8 mouse cellular contexts compared by ENCODE assay signal in genomic region chr17:28223561-28224391, GRCm38 (mm10). TPM values are rescaled to one million over a fixed set of nuclear protein-coding genes. Genes with fewer than 3 reads are reported as not detected.
A peak's percentile ranks its signal among the peaks of the same experiment; 100 is the strongest.
DNase-seq lines count a peak whose midpoint lies in the region; ATAC-seq lines count a peak whose summit lies in the region.

No protein-coding gene starts in this region.

- 1% methylated on average over 46 of the region's 46 CpGs for WGBS in hindbrain, embryonic 10.5 days

- no peaks in the 10 kb centered on the region for H3K9me3 ChIP-seq in hindbrain, embryonic 10.5 days

- H3K4me1 ChIP-seq in hindbrain, embryonic 10.5 days (replicated peaks), result peaks cover 35% of the 10 kb centered on the region

- H3K27ac ChIP-seq in hindbrain, embryonic 10.5 days, result peak overlapping the region; percentile 92

- H3K36me3 ChIP-seq in hindbrain, embryonic 10.5 days, result no peaks in the 10 kb centered on the region

- peak overlapping the region; percentile 62 for H3K4me3 ChIP-seq in hindbrain, embryonic 10.5 days

- peak; percentile 95 for DNase-seq in Muller cell, postnatal 12 days (ENCODE audit: inconsistent ontology term)
- DNase-seq in cerebellum, adult 9-11 months, result peak; percentile 97
- peak; percentile 94 for DNase-seq in hindbrain, embryonic 10.5 days (ENCODE audit: low spot score)
- DNase-seq in layer of hippocampus, postnatal 14 days (ENCODE audit: low spot score in 2 of 2), result peak; percentile 70 to 80
- peak; percentile 97 for DNase-seq in lung, postnatal 10 days
- peak; percentile 83 for DNase-seq in ovary, postnatal 14 days (ENCODE audit: low spot score)
- peak; percentile 95 for DNase-seq in thymus, postnatal 10 days (ENCODE audit: low spot score in 2 of 2)

- peaks cover 22% of the 10 kb centered on the region for H3K27me3 ChIP-seq in hindbrain, embryonic 10.5 days (ENCODE audit: insufficient read depth, poor library complexity, severe bottlenecking)

- ATAC-seq in frontal cortex, adult (ENCODE audit: low TSS enrichment), result peak; percentile 76

RNA-seq across cellular contexts. Expression of gene Ppard, which starts 8.7 kb away (rescaled TPM):
- 1.8 and 2.0 TPM in 2 replicates for polyA plus RNA-seq in hindbrain, embryonic 10.5 days (2016; fragmentation: Nextera tagmentation; extraction: Ambion mirVana)
- 10 to 100 TPM; 27.1 to 28.9 TPM for total RNA-seq in layer of hippocampus, postnatal 14 days (2021)

RNA-seq across cellular contexts. Expression of gene Def6, which starts 16.2 kb away (rescaled TPM):
- polyA plus RNA-seq in hindbrain, embryonic 10.5 days (2016; fragmentation: Nextera tagmentation; extraction: Ambion mirVana), result 3.4 and 4.3 TPM in 2 replicates
- 1 to 10 TPM; 3.7 to 3.9 TPM for total RNA-seq in layer of hippocampus, postnatal 14 days (2021)

RNA-seq across cellular contexts. Expression of gene Zfp523, which starts 46.8 kb away (rescaled TPM):
- polyA plus RNA-seq in hindbrain, embryonic 10.5 days (2016; fragmentation: Nextera tagmentation; extraction: Ambion mirVana), result 36.1 and 39.8 TPM in 2 replicates
- 100 to 1,000 TPM in 1 of 2 experiments, 10 to 100 TPM in 1; 95.1 to 102 TPM for total RNA-seq in layer of hippocampus, postnatal 14 days (2021)

Comparison
In these comparisons a context has a peak if more than half of its experiments do, and no peak if none do; other contexts are left out.
1. Peak in every context shown above with its lines: DNase-seq, ATAC-seq, H3K4me3 ChIP-seq and H3K27ac ChIP-seq.